Mouse (Mus musculus) thymus, adult 2 months (tissue): Measurements from ENCODE around the gene Lmo4.

Experiments used
- CTCF ChIP-seq: fragments of 200-500 bp; IDR thresholded peaks from 2 replicates; pipeline ENCODE4 v1.5.1; 2012; ENCODE audit warnings: mild to moderate bottlenecking, control low read depth, low read length, moderate library complexity, borderline replicate concordance; ENCODE audit not compliant: control insufficient read depth, poor library complexity, insufficient read depth; ENCODE audit errors: extremely low read depth
- POLR2A ChIP-seq: fragments of 200-500 bp; IDR thresholded peaks from 2 replicates; pipeline ENCODE4 v1.6.1; 2012; ENCODE audit warnings: mild to moderate bottlenecking, low read length, control low read depth, moderate library complexity; ENCODE audit not compliant: control insufficient read depth, poor library complexity, insufficient read depth; ENCODE audit errors: extremely low read depth

DNA sequence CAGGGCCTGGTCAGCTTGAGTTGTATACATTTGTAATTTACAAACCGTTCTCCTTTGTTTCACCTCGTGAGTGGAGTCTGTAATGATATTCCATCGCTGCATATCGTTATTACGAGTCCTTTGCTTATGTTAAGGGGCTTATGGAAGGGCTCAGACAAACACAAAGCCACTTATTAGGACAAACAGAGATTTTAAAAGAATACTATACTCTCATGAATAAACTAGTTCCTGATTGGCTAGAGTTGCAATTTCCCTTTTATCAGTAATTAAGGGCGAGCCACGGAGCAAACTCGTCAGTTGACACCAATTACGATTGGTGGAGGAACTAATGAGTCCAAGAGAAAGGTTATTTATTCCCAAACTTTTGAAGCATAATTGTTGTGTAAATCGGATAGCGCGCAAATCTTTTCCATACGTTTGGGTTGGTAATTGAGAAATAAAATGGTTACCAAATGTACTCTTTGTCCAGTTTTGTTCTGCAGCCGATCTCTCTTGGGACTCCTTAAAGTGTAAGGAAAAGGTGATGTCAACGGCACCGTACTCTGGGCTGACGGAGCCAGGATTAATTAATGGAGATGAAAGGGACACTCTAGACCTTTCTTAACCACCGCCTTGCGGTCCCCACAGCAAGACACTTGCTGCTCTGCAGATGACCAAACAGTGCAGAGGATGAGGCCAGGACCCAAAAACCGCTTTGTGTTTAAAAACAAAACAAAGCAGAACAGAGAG, 18.5 kb upstream of the Lmo4 start:
- TF ChIP-seq CTCF (no peak), POLR2A (no peak)
